Mouse (Mus musculus) MEL (cell line): Measurements from ENCODE around the gene Rrad. TPM values are rescaled to one million over a fixed set of nuclear protein-coding genes. Genes with fewer than 3 reads are reported as not detected.

Source experiments
- DNase-seq: peaks from one replicate; pipeline ENCODE4 v3.0.0; 2011; ENCODE audit warnings: low read depth, low spot score
- H3K27ac ChIP-seq: 2 replicates; pipeline ENCODE4 v1.5.1; 2012; ENCODE audit warnings: low read depth, mild to moderate bottlenecking, control low read depth, low read length, moderate library complexity; ENCODE audit not compliant: control insufficient read depth
- H3K27me3 ChIP-seq, 2 experiments: fragments of 150-350 bp in 1 of 2; sonication (generic) in 1 of 2; 2 replicates each; pipeline ENCODE4 v1.6.1; 2012; ENCODE audit warnings: low read length in 2 of 2, mild to moderate bottlenecking in 2 of 2, improper control_type of control experiment in 1 of 2, moderate library complexity in 1 of 2; ENCODE audit not compliant: insufficient read depth in 2 of 2, control insufficient read depth in 1 of 2
- H3K36me3 ChIP-seq, 2 experiments: 2 replicates each; pipeline ENCODE4 v1.6.1; 2012 to 2014; ENCODE audit warnings: low read length in 2 of 2, improper control_type of control experiment in 1 of 2, inconsistent platforms in 1 of 2, mild to moderate bottlenecking in 1 of 2; ENCODE audit not compliant: insufficient read depth in 2 of 2, control insufficient read depth in 1 of 2
- H3K4me1 ChIP-seq, 2 experiments: fragments of 150-350 bp in 1 of 2; sonication (generic) in 1 of 2; 2 replicates each; pipeline ENCODE4 v1.6.1; 2012; ENCODE audit warnings: low read length in 2 of 2, improper control_type of control experiment in 1 of 2, mild to moderate bottlenecking in 1 of 2; ENCODE audit not compliant: insufficient read depth in 2 of 2, control insufficient read depth in 1 of 2
- H3K4me3 ChIP-seq, 2 experiments: fragments of 150-350 bp in 1 of 2; sonication (generic) in 1 of 2; 2 replicates each; pipeline ENCODE4 v1.5.1; 2012; ENCODE audit warnings: low read depth in 2 of 2, low read length in 2 of 2, mild to moderate bottlenecking in 2 of 2, moderate library complexity in 2 of 2, control low read depth in 1 of 2, improper control_type of control experiment in 1 of 2; ENCODE audit not compliant: control insufficient read depth in 1 of 2, insufficient read depth in 1 of 2
- H3K79me2 ChIP-seq: 2 replicates; pipeline ENCODE4 v1.6.1; 2012; ENCODE audit warnings: mild to moderate bottlenecking, low read length, moderate library complexity; ENCODE audit not compliant: control insufficient read depth, poor library complexity, insufficient read depth
- H3K9ac ChIP-seq: 2 replicates; pipeline ENCODE4 v1.6.1; 2012; ENCODE audit warnings: low read depth, mild to moderate bottlenecking, control low read depth, low read length, moderate library complexity; ENCODE audit not compliant: control insufficient read depth, poor library complexity, severe bottlenecking
- H3K9me3 ChIP-seq: fragments of 150-350 bp; sonication (generic); replicated peaks from 2 replicates; pipeline ENCODE4 v1.6.1; 2012; ENCODE audit warnings: mild to moderate bottlenecking, low read length, improper control_type of control experiment, moderate library complexity; ENCODE audit not compliant: insufficient read depth
- BHLHE40 ChIP-seq: IDR thresholded peaks from 2 replicates; pipeline ENCODE4 v1.6.1; 2012; ENCODE audit warnings: low read depth, mild to moderate bottlenecking, inconsistent platforms, low read length, improper control_type of control experiment, borderline replicate concordance
- CTCF ChIP-seq, 3 experiments: IDR thresholded peaks in 2 of 3; conservative IDR thresholded peaks in 1 of 3; 2 replicates each; pipeline ENCODE4 v1.5.1; 2011 to 2012; ENCODE audit warnings: low read length in 3 of 3, low read depth in 2 of 3, mild to moderate bottlenecking in 2 of 3, improper control_type of control experiment in 1 of 3, inconsistent platforms in 1 of 3, mixed read lengths in 1 of 3, moderate library complexity in 1 of 3; ENCODE audit not compliant: control insufficient read depth in 1 of 3, insufficient read depth in 1 of 3, poor library complexity in 1 of 3, severe bottlenecking in 1 of 3
- ELF1 ChIP-seq: IDR thresholded peaks from 2 replicates; pipeline ENCODE4 v1.6.1; 2014; ENCODE audit warnings: low read depth, mild to moderate bottlenecking, inconsistent platforms, low read length, improper control_type of control experiment, moderate library complexity
- EP300 ChIP-seq, 2 experiments: IDR thresholded peaks; 2 replicates each; pipeline ENCODE4 v1.6.1; 2011; ENCODE audit warnings: improper control_type of control experiment in 2 of 2, low read length in 2 of 2, low read depth in 1 of 2, mild to moderate bottlenecking in 1 of 2
- ETS1 ChIP-seq: IDR thresholded peaks from 2 replicates; pipeline ENCODE4 v1.6.1; 2012; ENCODE audit warnings: low read depth, mild to moderate bottlenecking, inconsistent platforms, low read length, improper control_type of control experiment, moderate library complexity
- GABPA ChIP-seq: IDR thresholded peaks from 2 replicates; pipeline ENCODE4 v1.6.1; 2012; ENCODE audit warnings: low read depth, mild to moderate bottlenecking, inconsistent platforms, low read length, improper control_type of control experiment, moderate library complexity
- GATA1 ChIP-seq: IDR thresholded peaks from 2 replicates; pipeline ENCODE4 v1.6.1; 2011; ENCODE audit warnings: low read depth, low read length, improper control_type of control experiment
- MXI1 ChIP-seq: IDR thresholded peaks from 2 replicates; pipeline ENCODE4 v1.6.1; 2011; ENCODE audit warnings: mild to moderate bottlenecking, low read depth, low read length, improper control_type of control experiment
- MYC ChIP-seq: IDR thresholded peaks from 2 replicates; pipeline ENCODE4 v1.6.1; 2011; ENCODE audit warnings: low read depth, mild to moderate bottlenecking, low read length, improper control_type of control experiment, moderate library complexity
- POLR2AphosphoS5 ChIP-seq: IDR thresholded peaks from 2 replicates; pipeline ENCODE4 v1.6.1; 2012; ENCODE audit warnings: low read depth, borderline replicate concordance, mild to moderate bottlenecking, inconsistent platforms, low read length, moderate library complexity, mixed read lengths
- SIN3A ChIP-seq: IDR thresholded peaks from 2 replicates; pipeline ENCODE4 v1.6.1; 2012; ENCODE audit warnings: low read length, improper control_type of control experiment, inconsistent platforms
- SMC3 ChIP-seq: IDR thresholded peaks from 2 replicates; pipeline ENCODE4 v1.6.1; 2011; ENCODE audit warnings: low read depth, low read length, improper control_type of control experiment
- TCF12 ChIP-seq: IDR thresholded peaks from 2 replicates; pipeline ENCODE4 v1.6.1; 2014; ENCODE audit warnings: low read depth, mild to moderate bottlenecking, inconsistent platforms, low read length, improper control_type of control experiment, moderate library complexity
- UBTF ChIP-seq: IDR thresholded peaks from 2 replicates; pipeline ENCODE4 v1.6.1; 2012; ENCODE audit warnings: low read depth, mild to moderate bottlenecking, inconsistent platforms, low read length, improper control_type of control experiment, moderate library complexity, borderline replicate concordance; ENCODE audit not compliant: insufficient read depth
- ZC3H11A ChIP-seq: IDR thresholded peaks from 2 replicates; pipeline ENCODE4 v1.6.1; 2012; ENCODE audit warnings: low read depth, mild to moderate bottlenecking, inconsistent platforms, low read length, improper control_type of control experiment
- polyA plus RNA-seq, 2 experiments: library from polyadenylated mRNA; stranded (reverse) in 1 of 2; unstranded in 1 of 2; fragments of >175 nt in 1 of 2; fragments of >200 nt in 1 of 2; gene quantifications; 2 replicates each; pipeline versions ENCODE4 v1.2.1 to v1.2.4; 2012; ENCODE audit warnings: low replicate concordance in 2 of 2, low read depth in 1 of 2; ENCODE audit not compliant: insufficient read length in 2 of 2, insufficient read depth in 1 of 2, missing spikeins in 1 of 2
- total RNA-seq: library from RNA; depleted of rRNA; stranded (reverse); fragments of 300-350 nt; gene quantifications from 2 replicates; pipeline ENCODE4 v1.2.3, GENCODE M21; 2012

The Rrad gene
- total and polyA plus RNA-seq, 3 experiments: 8.9 to 9.4 TPM; not detected in 1

DNA sequence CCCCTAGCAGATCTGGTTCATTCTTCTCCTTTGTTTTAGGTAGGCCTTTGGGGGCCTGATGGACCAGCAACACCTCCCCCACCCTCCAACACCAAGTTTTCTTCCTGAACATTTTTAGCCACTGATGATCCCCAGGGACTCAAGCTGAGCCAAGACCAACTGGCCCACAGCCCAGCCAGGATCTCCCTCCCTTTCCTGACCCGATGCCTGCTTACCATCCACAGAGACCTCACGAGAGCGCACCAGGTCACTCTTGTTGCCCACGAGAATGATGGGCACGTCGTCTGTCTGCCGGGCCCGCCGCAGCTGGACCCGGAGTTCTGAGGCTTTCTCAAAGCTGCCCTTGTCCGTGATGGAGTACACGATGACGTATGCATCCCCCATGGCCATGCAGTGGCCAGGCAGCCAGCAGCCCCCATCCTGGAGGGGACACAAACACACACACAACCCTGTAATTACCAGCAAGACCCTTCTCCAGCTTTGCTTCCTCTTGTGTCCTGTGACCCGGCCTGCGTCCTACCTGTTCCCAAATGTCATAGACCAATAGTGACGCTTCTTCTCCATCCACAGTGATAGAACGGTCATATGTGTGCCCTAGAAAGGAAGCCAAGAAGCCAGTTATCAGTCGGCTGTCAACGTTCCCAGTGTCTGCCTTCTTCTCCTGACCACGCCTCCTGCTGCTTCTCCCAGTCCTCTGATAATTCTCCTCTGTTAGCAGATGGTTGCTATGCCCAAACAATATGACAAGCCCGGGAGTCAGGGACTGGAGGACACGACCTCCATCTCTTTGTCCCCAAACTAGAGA is 1.6 kb downstream of the Rrad start:
- Histone ChIP-seq H3K36me3 (peaks cover 0 to 10% of the 10 kb centered on the region in 2 experiments; a peak in 2 of 4 replicates), H3K4me1 (peaks cover 6 to 20% of the 10 kb centered on the region in 2 experiments), H3K9ac (peak overlapping the region; percentile 46; the same call in 1 of the 2 replicates), H3K27me3 (no peaks in the 10 kb centered on the region), H3K27ac (peak overlapping the region; percentile 40), H3K9me3 (no peaks in the 10 kb centered on the region), H3K4me3 (peak overlapping the region; percentile 50 to 91), H3K79me2 (no peaks in the 10 kb centered on the region)
- DNase-seq: peak; percentile 76
- no peak for TF ChIP-seq SMC3
- TF ChIP-seq GATA1: peak; percentile 54; the same call in 1 of the 2 replicates
- no peak for TF ChIP-seq CTCF (IDR thresholded peaks at IDR 0.05 in 2 of 3, conservative IDR thresholded peaks at IDR 0.05 in 1 of 3; ENCODE audit: control insufficient read depth in 1 of 3, insufficient read depth in 1 of 3, low read depth in 2 of 3, low read length in 3 of 3, poor library complexity in 1 of 3, severe bottlenecking in 1 of 3)
- no peak for TF ChIP-seq UBTF
- TF ChIP-seq MXI1: peak; percentile 21; the same call in 1 of the 2 replicates
- TF ChIP-seq ETS1: peak; percentile 49; the same call in 1 of the 2 replicates
- TF ChIP-seq EP300 (IDR thresholded peaks at IDR 0.05; ENCODE audit: low read depth in 1 of 2, low read length in 2 of 2): peak in 1 of 2 experiments; percentile 36; a peak in 1 of 4 replicates
- peak; percentile 26; the same call in 1 of the 2 replicates for TF ChIP-seq TCF12
- peak; percentile 68 for TF ChIP-seq SIN3A

DNA sequence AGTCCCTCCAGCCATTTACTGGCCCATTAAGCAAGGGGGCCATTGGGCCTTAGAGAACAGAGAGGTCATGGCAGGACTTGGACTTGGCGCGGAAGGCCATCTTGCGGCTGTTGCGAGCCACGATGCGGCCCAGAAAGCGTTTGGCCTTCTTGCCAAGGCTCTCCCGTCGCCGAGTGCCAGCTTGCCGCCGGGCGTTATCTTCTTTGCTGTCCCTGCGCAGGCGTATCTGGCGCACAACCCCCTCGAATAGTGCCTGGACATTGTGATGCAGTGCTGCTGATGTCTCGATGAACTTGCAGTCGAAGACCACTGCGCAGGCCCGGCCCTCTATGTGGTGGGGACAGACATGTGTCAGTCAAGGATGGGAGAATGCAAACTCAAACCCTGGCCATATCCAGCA is 2.7 kb downstream of the Rrad start:
- TF ChIP-seq GABPA (no peak), UBTF (no peak), MYC (no peak), ZC3H11A (no peak), BHLHE40 (no peak), POLR2AphosphoS5 (no peak), ELF1 (no peak), SIN3A (no peak)
- Histone ChIP-seq H3K27ac (no peak overlapping the region), H3K9me3 (no peaks in the 10 kb centered on the region), H3K27me3 (no peaks in the 10 kb centered on the region), H3K36me3 (peaks cover 0 to 10% of the 10 kb centered on the region in 2 experiments; a peak in 2 of 4 replicates), H3K4me3 (no peak overlapping the region), H3K4me1 (peaks cover 6 to 20% of the 10 kb centered on the region in 2 experiments), H3K79me2 (no peaks in the 10 kb centered on the region), H3K9ac (no peak overlapping the region)
- DNase-seq: no peak
